Mouse (Mus musculus) gastrocnemius, adult 18-20 months (tissue): ENCODE measurements around the gene Tsg101. TPM values are rescaled to one million over a fixed set of nuclear protein-coding genes. Genes with fewer than 3 reads are reported as not detected.
"Not testable (repeated sequence)": the region's sequence is repeated elsewhere in the genome, so short reads cannot be mapped to it uniquely, and the experiment has no call there.

Experiments
- DNase-seq: peaks from one replicate; pipeline ENCODE4 v3.0.0; 2021; ENCODE audit warnings: low spot score
- long read RNA-seq, 2 experiments: library from polyadenylated mRNA; stranded (forward); transcript quantifications; one replicate each; pipeline ENCODE4 v2.0.0; 2021
- total RNA-seq, 2 experiments: library from RNA; stranded (reverse); gene quantifications; 2 replicates each; pipeline ENCODE4 v1.2.3; 2021

Gene Tsg101
- total RNA-seq: 10 to 100 TPM; 54.4 to 59.1 TPM
- long read RNA-seq, experiment 1, transcript Tsg101-201 (10 exons, 1,949 nt): major isoform, 123 of 187 reads
- long read RNA-seq, experiment 1, partial matches to known transcripts: 1 of 187 reads
- long read RNA-seq, experiment 1, other reads (novel, unspliced or antisense): 63 of 187 reads
- long read RNA-seq, experiment 2, transcript Tsg101-201 (10 exons, 1,949 nt): major isoform, 101 of 160 reads
- long read RNA-seq, experiment 2, partial matches to known transcripts: 1 of 160 reads
- long read RNA-seq, experiment 2, other reads (novel, unspliced or antisense): 57 of 160 reads

GRCm38 (mm10) chr7:46919551-46920176 is at the start of gene Tsg101:
Gene Tsg101, minus strand, starts transcription at chr7:46919969.
- DNase-seq: peak; percentile 91

- no peak for DNase-seq
Measured at GRCm38 (mm10) chr7:46964070-46964469, 44.3 kb upstream of the Tsg101 start.

- peak; percentile 76 for DNase-seq
Measured at GRCm38 (mm10) chr7:46962806-46963618, 43.2 kb upstream of the Tsg101 start.

- no peak for DNase-seq
Measured at GRCm38 (mm10) chr7:46962132-46962531, 42.4 kb upstream of the Tsg101 start.

- no peak for DNase-seq
Measured at GRCm38 (mm10) chr7:46960991-46961390, 41.2 kb upstream of the Tsg101 start.

DNA sequence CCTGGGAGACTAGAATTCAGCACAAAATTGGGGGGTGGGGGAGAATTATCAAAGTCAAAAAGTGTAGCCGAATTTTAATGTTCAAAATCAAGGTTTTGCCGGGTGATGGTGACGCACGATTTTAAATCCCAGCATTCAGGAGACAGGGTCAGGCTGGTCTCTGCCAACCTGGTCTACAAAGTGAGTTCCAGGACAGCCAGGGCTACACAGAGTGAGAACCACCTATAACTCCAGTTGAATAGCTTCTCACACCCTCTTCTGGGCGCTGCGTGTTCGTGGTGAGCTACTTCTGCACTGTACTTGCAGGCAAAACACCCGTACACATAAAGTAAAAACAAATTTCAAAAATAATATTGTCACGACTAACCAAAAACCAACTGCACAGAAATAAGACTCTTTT is 39.1 kb upstream of the Tsg101 start:
- no peak for DNase-seq

GRCm38 (mm10) chr7:46957831-46958691 is 38.3 kb upstream of the Tsg101 start, which contains the start of gene Uevld:
Gene Uevld, minus strand, starts transcription at chr7:46958527.
- DNase-seq: peak; percentile 96

- no peak for DNase-seq
Measured at GRCm38 (mm10) chr7:46935847-46936246, 16.1 kb upstream of the Tsg101 start.

DNA sequence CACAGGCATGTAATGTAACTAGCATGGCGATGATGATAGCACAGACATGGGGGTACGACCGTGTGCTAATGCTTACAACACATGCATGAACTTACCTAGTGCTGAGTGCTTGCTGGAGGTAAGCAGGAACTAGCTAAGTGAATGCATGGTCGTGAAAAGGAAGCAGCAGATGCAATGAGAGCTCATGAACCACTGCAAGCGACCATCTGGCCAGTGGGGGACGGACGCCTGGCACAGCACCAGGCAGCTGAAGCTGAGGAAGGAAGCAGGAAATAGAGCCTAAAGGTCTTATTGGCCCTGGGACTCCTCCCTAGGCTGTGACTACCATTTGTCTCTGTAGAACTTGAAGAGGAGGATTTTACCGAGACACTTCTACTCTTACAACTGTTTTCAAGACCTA is 15.0 kb upstream of the Tsg101 start:
- no peak for DNase-seq

DNA sequence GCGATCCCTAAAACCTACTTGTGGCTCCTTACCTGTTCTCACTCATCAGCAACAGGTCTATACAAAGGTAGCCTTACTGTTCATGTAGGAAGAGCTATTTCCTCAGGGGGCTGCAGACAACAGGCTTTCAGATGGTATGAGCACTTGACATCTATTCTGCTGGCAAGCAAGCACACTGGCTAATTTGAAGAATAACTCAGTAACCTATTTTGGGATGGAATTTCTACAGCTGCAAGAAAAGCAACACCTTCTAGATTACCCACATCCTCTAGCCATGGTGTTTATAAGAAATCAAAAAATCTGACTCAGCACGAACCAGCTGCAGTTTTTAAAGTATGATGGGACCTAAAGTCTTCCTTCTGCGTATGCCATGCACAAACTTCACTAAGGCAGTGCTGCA is 11.6 kb upstream of the Tsg101 start:
- DNase-seq: no peak

DNA sequence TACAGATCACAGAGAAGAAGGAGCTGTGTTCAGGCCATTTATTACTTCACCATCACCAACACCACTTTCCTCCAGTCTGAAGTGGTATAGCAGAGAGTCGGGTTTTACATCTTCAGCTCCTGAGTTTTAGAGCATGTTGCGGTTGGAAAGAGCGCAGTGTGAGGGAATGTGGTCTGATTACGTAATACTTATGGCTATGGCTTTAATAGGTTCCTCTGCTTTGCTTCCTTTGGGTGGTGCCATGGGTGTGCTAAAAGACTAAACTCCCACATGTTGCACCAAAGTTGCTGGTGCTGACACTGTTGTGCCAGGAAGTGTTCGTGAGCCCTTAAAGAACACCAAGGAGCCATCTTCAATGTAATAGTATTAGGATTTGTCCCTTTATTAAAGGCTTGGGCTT is 8.5 kb upstream of the Tsg101 start:
- no peak for DNase-seq

DNA sequence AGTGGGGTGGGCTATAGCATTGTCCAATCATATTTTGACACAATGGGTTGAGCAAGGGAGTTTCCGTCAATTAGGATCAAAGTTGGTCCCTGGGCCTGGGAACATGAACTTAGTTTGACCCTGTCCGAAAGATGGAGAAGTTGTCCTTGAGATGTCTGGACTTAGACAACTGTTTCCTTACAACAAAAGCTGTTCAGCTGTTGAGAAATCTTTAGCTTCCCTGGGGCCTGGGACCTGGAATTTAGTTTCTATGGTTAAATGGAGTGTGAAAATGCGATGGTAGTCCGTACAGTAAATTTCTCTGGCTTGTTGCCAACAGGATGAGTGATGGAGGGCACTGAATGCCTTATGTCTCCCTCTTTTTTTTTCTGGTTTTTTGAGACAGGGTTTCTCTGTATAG is 2.3 kb upstream of the Tsg101 start:
- no peak for DNase-seq

DNA sequence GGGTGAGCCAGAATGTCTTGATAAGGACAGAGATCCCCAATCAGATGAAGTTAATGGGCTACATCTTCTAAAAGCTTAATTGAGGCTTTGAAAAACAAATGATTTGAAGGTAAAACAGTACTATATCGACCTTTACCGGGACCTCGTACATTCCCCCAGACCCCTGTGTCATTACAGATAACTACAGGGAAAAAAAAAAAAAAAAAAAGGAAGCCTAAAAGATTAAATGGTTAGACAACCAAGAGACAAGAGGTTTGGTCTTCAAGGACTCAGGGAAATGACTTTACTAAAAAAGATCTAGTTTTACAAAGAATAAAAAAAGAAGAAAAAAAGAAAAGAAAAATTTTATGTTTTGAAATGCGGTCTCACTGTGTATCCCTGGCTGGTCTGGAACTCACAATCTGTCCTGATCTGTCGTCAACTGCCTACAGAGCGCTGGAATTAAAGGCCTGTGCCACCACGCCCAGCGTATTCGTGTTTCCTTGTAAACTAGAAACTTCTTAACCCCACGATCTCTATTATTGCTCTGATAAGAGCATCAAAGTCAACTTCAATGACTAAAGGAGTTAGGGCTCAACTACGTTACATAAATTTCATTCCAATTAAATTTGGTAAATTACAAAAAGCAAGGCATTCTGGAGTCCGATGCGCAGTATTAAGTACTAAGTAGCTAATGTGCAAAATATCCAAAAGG is 944 bp downstream of the Tsg101 start:
- DNase-seq: no peak

DNA sequence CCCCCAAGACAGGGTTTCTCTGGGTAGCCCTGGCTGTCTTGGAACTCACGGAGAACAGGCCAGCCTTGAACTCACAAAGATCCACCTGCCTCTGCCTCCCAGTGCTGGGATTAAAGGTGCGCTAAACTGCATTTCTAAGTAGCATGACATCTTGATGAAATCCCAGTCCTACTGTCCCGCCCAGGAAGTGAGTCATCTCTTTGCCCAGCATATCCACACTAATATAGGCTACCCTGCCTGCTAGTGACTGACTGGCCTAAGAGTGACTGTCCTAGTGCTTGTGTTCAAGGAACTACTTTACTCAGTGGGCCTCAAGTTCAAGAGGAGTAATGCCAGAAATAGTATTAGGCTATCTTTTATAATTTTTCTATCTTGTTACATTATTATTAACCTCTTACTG is 3.4 kb downstream of the Tsg101 start:
- no peak for DNase-seq

DNA sequence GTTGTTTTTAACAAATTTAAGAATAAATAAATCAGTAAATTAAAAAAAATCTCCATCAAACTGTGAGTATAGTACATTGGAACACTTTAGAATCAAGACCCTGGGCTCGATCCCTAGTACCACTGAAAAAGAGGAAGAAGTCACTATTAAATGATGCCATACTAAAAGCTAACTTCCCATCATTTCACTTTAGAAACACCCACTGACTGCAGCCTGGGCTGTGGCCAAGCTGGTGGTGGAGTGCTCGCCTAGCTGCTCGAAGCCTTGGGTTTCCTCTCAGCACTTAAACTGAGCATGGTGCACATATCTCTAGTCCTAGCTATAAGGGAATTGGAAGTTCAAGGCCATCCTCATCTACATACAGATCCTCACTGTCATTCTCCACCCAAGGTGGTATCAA is 8.5 kb downstream of the Tsg101 start:
- no peak for DNase-seq

GRCm38 (mm10) chr7:46899343-46899742 is 20.4 kb downstream of the Tsg101 start:
- no peak for DNase-seq

- DNase-seq: no peak
Measured at GRCm38 (mm10) chr7:46895511-46895910, 24.3 kb downstream of the Tsg101 start.

DNA sequence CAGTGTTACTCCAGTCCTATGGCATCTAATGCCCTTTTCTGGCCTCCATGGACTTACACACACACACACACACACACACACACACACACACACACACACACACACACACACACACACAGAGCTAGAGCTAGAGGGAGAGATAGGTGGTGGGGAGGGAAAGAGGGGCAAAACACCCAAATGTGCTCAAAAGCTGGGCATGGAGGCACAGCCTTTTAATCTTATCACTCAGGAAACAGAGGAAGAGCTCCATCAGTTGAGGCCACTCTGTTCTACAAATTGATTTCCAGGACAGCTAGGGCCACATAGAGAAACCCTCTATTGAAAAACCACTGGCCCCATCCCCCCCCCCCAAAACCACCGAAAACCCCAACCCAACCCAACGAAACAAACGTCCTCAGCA is 36.5 kb downstream of the Tsg101 start:
- DNase-seq: no peak

GRCm38 (mm10) chr7:46881941-46882340 is 37.8 kb downstream of the Tsg101 start:
- not testable (repeated sequence) for DNase-seq

- DNase-seq: no peak
Measured at GRCm38 (mm10) chr7:46880992-46881391, 38.8 kb downstream of the Tsg101 start.

DNA sequence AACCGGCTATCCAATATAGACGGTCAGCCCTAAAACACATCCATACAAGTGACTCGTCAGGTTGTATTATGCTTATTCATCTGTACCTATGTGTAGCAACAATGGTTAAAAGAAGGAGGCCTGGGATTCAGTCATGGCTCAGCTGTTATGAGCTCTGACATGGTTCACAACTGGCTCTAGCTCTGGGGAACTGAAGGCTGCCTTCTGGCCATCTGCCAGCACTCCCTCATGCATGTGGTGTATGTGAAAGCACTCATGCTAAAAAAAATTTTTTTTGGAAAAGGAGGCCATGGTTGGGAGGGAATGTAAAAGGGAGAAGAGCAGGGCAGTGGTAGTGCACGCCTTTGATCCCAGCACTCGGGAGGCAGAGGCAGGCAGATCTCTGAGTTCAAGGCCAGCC is 39.9 kb downstream of the Tsg101 start:
- no peak for DNase-seq
